9 mouse cellular contexts compared by ENCODE assay signal in genomic region chr9:74870960-74871688, GRCm38 (mm10). TPM values are rescaled to one million over a fixed set of nuclear protein-coding genes. Genes with fewer than 3 reads are reported as not detected.
DNase-seq lines count a peak whose midpoint lies in the region; ATAC-seq and TF ChIP-seq lines count a peak whose summit lies in the region.
"Had no signal": no experiment of that assay in that cellular context is flagged by ENCODE, and none has a peak within 500 bp of the region (broad histone marks: within the 10 kb centered on the region; RNA-seq: fewer than 3 reads in every experiment).

No protein-coding gene starts in this region.

- ATAC-seq in megakaryocyte, adult 5-6 weeks (ENCODE audit: poor library complexity, severe bottlenecking): peak; percentile 83

- H3K79me3 ChIP-seq in C2C12 (ENCODE audit: low read depth): no peaks in the 10 kb centered on the region

- no peak overlapping the region for H3ac ChIP-seq in C2C12 (ENCODE audit: control insufficient read depth, insufficient read length, low read depth)

- no peak overlapping the region for H3K4me3 ChIP-seq in C2C12 (ENCODE audit: insufficient read depth, poor library complexity, severe bottlenecking)
- H3K4me3 ChIP-seq: embryonic facial prominence, embryonic 12.5 days had no signal

- H3K27me3 ChIP-seq in C2C12 (ENCODE audit: control insufficient read depth, insufficient read depth, insufficient read length): peaks cover 19% of the 10 kb centered on the region

- H3K36me3 ChIP-seq in C2C12 (ENCODE audit: control insufficient read depth, insufficient read depth): no peaks in the 10 kb centered on the region
- H3K36me3 ChIP-seq: embryonic facial prominence, embryonic 12.5 days had no signal

- peak; percentile 47 for TF ChIP-seq CTCF in C2C12 (IDR thresholded peaks at IDR 0.05; ENCODE audit: control insufficient read depth, insufficient read depth, insufficient read length)

- DNase-seq in gastrocnemius, postnatal 10 days: peak; percentile 69
- DNase-seq in gastrocnemius, adult 8-10 months (ENCODE audit: low spot score in 2 of 2): no peak
- peak; percentile 74 for DNase-seq in adrenal gland, postnatal 25 days
- peak; percentile 41 to 94 for DNase-seq in frontal cortex, adult 2 months (ENCODE audit: extremely low spot score in 1 of 2, low spot score in 1 of 2)
- peak; percentile 84 for DNase-seq in layer of hippocampus, adult 9-10 months (ENCODE audit: low spot score)
- DNase-seq in testis, postnatal 14 days (ENCODE audit: low spot score): peak; percentile 52

- no peaks in the 10 kb centered on the region for H3K79me2 ChIP-seq in C2C12 (ENCODE audit: control insufficient read depth, insufficient read depth)

TF ChIP-seq in C2C12, 6 proteins besides CTCF, POLR2A, EP300 and RAD21:
- TF ChIP-seq USF1 (IDR thresholded peaks at IDR 0.05; ENCODE audit: low read depth) (no peak), FOSL1 (IDR thresholded peaks at IDR 0.05; ENCODE audit: insufficient read depth, low read length, poor library complexity, severe bottlenecking) (no peak), MYOD1 (IDR thresholded peaks at IDR 0.05; ENCODE audit: control insufficient read depth, insufficient read length, low read depth) (no peak), CEBPB (IDR thresholded peaks at IDR 0.05; ENCODE audit: low read depth) (no peak), MYOG (IDR thresholded peaks at IDR 0.05; ENCODE audit: control insufficient read depth, extremely low read depth, insufficient read length) (no peak), MAX (IDR thresholded peaks at IDR 0.05) (no peak)

RNA-seq across cellular contexts. Expression of gene Onecut1, which starts 9.4 kb away (rescaled TPM):
- not detected for total RNA-seq in gastrocnemius, postnatal 10 days (2021)
- total RNA-seq in gastrocnemius, adult 8-10 months (2022): not detected
- polyA plus RNA-seq in C2C12 (2012; fragmentation: generic; extraction: Trizol): 0.01 TPM
- not detected in 2 replicates for total RNA-seq in adrenal gland, postnatal 25 days (2021)
- 0.02 TPM in 1 of 2 replicates, not detected in the other for polyA plus RNA-seq in frontal cortex, adult 2 months (2012; rRNA removed)
- not detected in 2 replicates for total RNA-seq in megakaryocyte, adult 5-6 weeks (2015)
- not detected in 2 replicates for total RNA-seq in megakaryocyte, adult 5-6 weeks (2017)

Comparison
In these comparisons a context has a peak if more than half of its experiments do, and no peak if none do; other contexts are left out.
1. DNase-seq: peak in gastrocnemius, postnatal 10 days (single experiment), adrenal gland, postnatal 25 days (single experiment), frontal cortex, adult 2 months (2 of 2), layer of hippocampus, adult 9-10 months (single experiment) and testis, postnatal 14 days (single experiment); none in gastrocnemius, adult 8-10 months (0 of 2).